Mouse (Mus musculus) lung, embryonic 15.5 days (tissue): ENCODE data around the gene Emilin2. TPM values are rescaled to one million over a fixed set of nuclear protein-coding genes. Genes with fewer than 3 reads are reported as not detected.

Experiments
- ATAC-seq: fragments of 200-750 bp; cut with Nextera tagmentation; 2 replicates; pipeline ENCODE4 v1.8.0; 2017; ENCODE audit warnings: moderate number of reproducible peaks, borderline replicate concordance; ENCODE audit not compliant: low FRiP score, low TSS enrichment; ENCODE audit errors: extremely low read depth
- H3K27ac ChIP-seq: fragments of 300-500 bp; sonication (generic); 2 replicates; pipeline ENCODE4 v1.5.1; 2015; ENCODE audit warnings: moderate library complexity, mild to moderate bottlenecking, inconsistent platforms
- H3K27me3 ChIP-seq: fragments of 300-500 bp; sonication (generic); 2 replicates; pipeline ENCODE4 v1.6.1; 2015; ENCODE audit warnings: inconsistent platforms
- H3K36me3 ChIP-seq: fragments of 300-500 bp; sonication (generic); 2 replicates; pipeline ENCODE4 v1.6.1; 2015; ENCODE audit warnings: inconsistent platforms
- H3K4me1 ChIP-seq: fragments of 300-500 bp; sonication (generic); 2 replicates; pipeline ENCODE4 v1.6.1; 2015; ENCODE audit warnings: inconsistent platforms
- H3K4me2 ChIP-seq: fragments of 300-500 bp; sonication (generic); 2 replicates; pipeline ENCODE4 v1.6.1; 2015; ENCODE audit warnings: inconsistent platforms, mild to moderate bottlenecking, moderate library complexity
- H3K4me3 ChIP-seq: fragments of 300-500 bp; sonication (generic); 2 replicates; pipeline ENCODE4 v1.5.1; 2015; ENCODE audit warnings: mild to moderate bottlenecking, inconsistent platforms
- H3K9ac ChIP-seq: fragments of 300-500 bp; sonication (generic); 2 replicates; pipeline ENCODE4 v1.6.1; 2015; ENCODE audit warnings: inconsistent platforms
- H3K9me3 ChIP-seq: fragments of 300-500 bp; sonication (generic); 2 replicates; pipeline ENCODE4 v1.6.1; 2016; ENCODE audit warnings: inconsistent platforms
- WGBS: fragments of 180-500 bp; shearing (Covaris S2); methylation state at CpG from one replicate; pipeline ENCODE4 v1.1.7; 2015; 5-methylcytosine and 5-hydroxymethylcytosine counted together
- polyA plus RNA-seq: library from polyadenylated mRNA; unstranded; fragments of >200 nt; fragmentation: Nextera tagmentation; extraction: Ambion mirVana; gene quantifications from 2 replicates; pipeline ENCODE4 v1.2.1, GENCODE M21; 2015

Emilin2 gene
- polyA plus RNA-seq, 1 experiment from 2014 or later: 6.9 TPM

- H3K36me3 ChIP-seq: no peaks in the 10 kb centered on the region
- H3K27ac ChIP-seq: 0 out of 2 replicates have a peak overlapping the region, but pooled peaks have one; percentile 9
- H3K9me3 ChIP-seq: no peaks in the 10 kb centered on the region
- no peak overlapping the region for H3K4me3 ChIP-seq
- no peak for ATAC-seq
- no peaks in the 10 kb centered on the region for H3K27me3 ChIP-seq
- peaks cover 28% of the 10 kb centered on the region for H3K4me1 ChIP-seq
- H3K4me2 ChIP-seq: no peak overlapping the region
- H3K9ac ChIP-seq: no peak overlapping the region
- 86% methylated on average over 9 of the region's 9 CpGs for WGBS
These were observed 29.1 kb downstream of the Emilin2 start for GRCm38 (mm10) chr17:71282716-71283115.

GRCm38 (mm10) chr17:71277701-71278491 is 33.9 kb downstream of the Emilin2 start:
- no peak overlapping the region for H3K27ac ChIP-seq
- no peak overlapping the region for H3K4me3 ChIP-seq
- no peaks in the 10 kb centered on the region for H3K27me3 ChIP-seq
- no peak overlapping the region for H3K9ac ChIP-seq
- no peaks in the 10 kb centered on the region for H3K9me3 ChIP-seq
- WGBS: 89% methylated on average over 6 of the region's 6 CpGs
- H3K4me2 ChIP-seq: no peak overlapping the region
- no peaks in the 10 kb centered on the region for H3K4me1 ChIP-seq
- no peaks in the 10 kb centered on the region for H3K36me3 ChIP-seq
- no peak for ATAC-seq

- Histone ChIP-seq H3K9ac (no peak overlapping the region), H3K27me3 (no peaks in the 10 kb centered on the region), H3K27ac (no peak overlapping the region), H3K4me3 (no peak overlapping the region), H3K4me1 (no peaks in the 10 kb centered on the region), H3K4me2 (no peak overlapping the region), H3K36me3 (no peaks in the 10 kb centered on the region), H3K9me3 (no peaks in the 10 kb centered on the region)
- 80% methylated on average over 10 of the region's 10 CpGs for WGBS
- ATAC-seq: no peak
These were observed 35.0 kb downstream of the Emilin2 start for GRCm38 (mm10) chr17:71276771-71277170.

- no peak overlapping the region for H3K9ac ChIP-seq
- no peaks in the 10 kb centered on the region for H3K27me3 ChIP-seq
- no peaks in the 10 kb centered on the region for H3K9me3 ChIP-seq
- WGBS: 87% methylated on average over 12 of the region's 12 CpGs
- H3K4me3 ChIP-seq: no peak overlapping the region
- H3K4me1 ChIP-seq: no peaks in the 10 kb centered on the region
- H3K4me2 ChIP-seq: no peak overlapping the region
- H3K36me3 ChIP-seq: no peaks in the 10 kb centered on the region
- no peak for ATAC-seq
- H3K27ac ChIP-seq: no peak overlapping the region
These were observed 37.9 kb downstream of the Emilin2 start for GRCm38 (mm10) chr17:71273901-71274300.

GRCm38 (mm10) chr17:71268599-71268998 is 43.2 kb downstream of the Emilin2 start:
- H3K4me1 ChIP-seq: no peaks in the 10 kb centered on the region
- no peak overlapping the region for H3K9ac ChIP-seq
- ATAC-seq: no peak
- no peaks in the 10 kb centered on the region for H3K9me3 ChIP-seq
- no peak overlapping the region for H3K4me2 ChIP-seq
- 67% methylated on average over 3 of the region's 3 CpGs for WGBS
- H3K36me3 ChIP-seq: no peaks in the 10 kb centered on the region
- no peak overlapping the region for H3K27ac ChIP-seq
- H3K27me3 ChIP-seq: no peaks in the 10 kb centered on the region
- H3K4me3 ChIP-seq: no peak overlapping the region

- no peaks in the 10 kb centered on the region for H3K4me1 ChIP-seq
- H3K27me3 ChIP-seq: no peaks in the 10 kb centered on the region
- no peaks in the 10 kb centered on the region for H3K9me3 ChIP-seq
- no peak overlapping the region for H3K4me3 ChIP-seq
- no peaks in the 10 kb centered on the region for H3K36me3 ChIP-seq
- 80% methylated on average over 10 of the region's 10 CpGs for WGBS
- no peak overlapping the region for H3K9ac ChIP-seq
- ATAC-seq: no peak
- H3K27ac ChIP-seq: no peak overlapping the region
- no peak overlapping the region for H3K4me2 ChIP-seq
These were observed 43.6 kb downstream of the Emilin2 start for GRCm38 (mm10) chr17:71268152-71268551.

- Histone ChIP-seq H3K27ac (no peak overlapping the region), H3K4me1 (no peaks in the 10 kb centered on the region), H3K4me3 (no peak overlapping the region), H3K4me2 (no peak overlapping the region), H3K9me3 (no peaks in the 10 kb centered on the region), H3K9ac (no peak overlapping the region), H3K36me3 (no peaks in the 10 kb centered on the region), H3K27me3 (no peaks in the 10 kb centered on the region)
- WGBS: 77% methylated on average over 8 of the region's 8 CpGs
- ATAC-seq: no peak
These were observed 44.4 kb downstream of the Emilin2 start for GRCm38 (mm10) chr17:71267374-71267773.

- no peak overlapping the region for H3K4me2 ChIP-seq
- no peak overlapping the region for H3K4me3 ChIP-seq
- no peak overlapping the region for H3K9ac ChIP-seq
- no peaks in the 10 kb centered on the region for H3K9me3 ChIP-seq
- H3K4me1 ChIP-seq: no peaks in the 10 kb centered on the region
- WGBS: 50% methylated on average over 5 of the region's 5 CpGs
- ATAC-seq: no peak
- H3K36me3 ChIP-seq: no peaks in the 10 kb centered on the region
- no peak overlapping the region for H3K27ac ChIP-seq
- H3K27me3 ChIP-seq: no peaks in the 10 kb centered on the region
These were observed 46.3 kb downstream of the Emilin2 start for GRCm38 (mm10) chr17:71265336-71266051.

- 63% methylated on average over 4 of the region's 4 CpGs for WGBS
- Histone ChIP-seq H3K4me1 (no peaks in the 10 kb centered on the region), H3K9ac (no peak overlapping the region), H3K9me3 (no peaks in the 10 kb centered on the region), H3K27ac (no peak overlapping the region), H3K27me3 (no peaks in the 10 kb centered on the region), H3K4me3 (no peak overlapping the region), H3K36me3 (no peaks in the 10 kb centered on the region), H3K4me2 (no peak overlapping the region)
- ATAC-seq: no peak
These were observed 47.0 kb downstream of the Emilin2 start for GRCm38 (mm10) chr17:71264739-71265138.

GRCm38 (mm10) chr17:71263136-71263535 is 48.6 kb downstream of the Emilin2 start:
- Histone ChIP-seq H3K4me3 (no peak overlapping the region), H3K27ac (no peak overlapping the region), H3K4me1 (no peaks in the 10 kb centered on the region), H3K4me2 (no peak overlapping the region), H3K36me3 (no peaks in the 10 kb centered on the region), H3K9me3 (no peaks in the 10 kb centered on the region), H3K27me3 (no peaks in the 10 kb centered on the region), H3K9ac (no peak overlapping the region)
- no peak for ATAC-seq
- WGBS: 70% methylated on average over 6 of the region's 6 CpGs

GRCm38 (mm10) chr17:71260658-71261057 is 51.1 kb downstream of the Emilin2 start:
- Histone ChIP-seq H3K36me3 (no peaks in the 10 kb centered on the region), H3K27ac (no peak overlapping the region), H3K4me3 (no peak overlapping the region), H3K27me3 (no peaks in the 10 kb centered on the region), H3K9me3 (no peaks in the 10 kb centered on the region), H3K4me1 (no peaks in the 10 kb centered on the region), H3K9ac (no peak overlapping the region), H3K4me2 (no peak overlapping the region)
- 48% methylated on average over 3 of the region's 3 CpGs for WGBS
- no peak for ATAC-seq

- Histone ChIP-seq H3K9me3 (no peaks in the 10 kb centered on the region), H3K4me2 (0 out of 2 replicates have a peak overlapping the region, but pooled peaks have one; percentile 5), H3K4me1 (no peaks in the 10 kb centered on the region), H3K27ac (no peak overlapping the region), H3K4me3 (no peak overlapping the region), H3K9ac (no peak overlapping the region), H3K27me3 (no peaks in the 10 kb centered on the region), H3K36me3 (no peaks in the 10 kb centered on the region)
- WGBS: 56% methylated on average over 11 of the region's 11 CpGs
- ATAC-seq: peak; percentile 78; the same call in 1 of the 2 replicates
These were observed 52.1 kb downstream of the Emilin2 start for GRCm38 (mm10) chr17:71259727-71260126.
